Mouse (Mus musculus): ENCODE measurements around the gene Gpkow.

Gpkow gene

GRCm38 (mm10) chrX:7745429-7745828 lies 48.5 kb downstream of the Gpkow start:
- no peak for DNase-seq (ENCODE audit: low read depth)

- peak; percentile 29 for DNase-seq (ENCODE audit: low read depth)
Observed at GRCm38 (mm10) chrX:7750432-7751116, 53.6 kb downstream of the Gpkow start, which contains the start of gene Ccdc120. Gene Ccdc120 (minus strand): TSS chrX:7750905.

- peak; percentile 33 for DNase-seq (ENCODE audit: low read depth)
Observed at GRCm38 (mm10) chrX:7753627-7754026, 56.7 kb downstream of the Gpkow start.
